Mouse (Mus musculus): ENCODE results near the gene Gm2237.
"Not testable (repeated sequence)": the region's sequence is repeated elsewhere in the genome, so short reads cannot be mapped to it uniquely, and the experiment has no call there.

The Gm2237 gene

GRCm38 (mm10) chr14:19584804-19585667 lies at the start of gene Gm2237:
Gene Gm2237 (minus strand): TSS chr14:19585135.
- not testable (repeated sequence) for DNase-seq (ENCODE audit: extremely low read depth, low read depth)

- not testable (repeated sequence) for DNase-seq (ENCODE audit: extremely low read depth, low read depth)
These were observed 17.5 kb upstream of the Gm2237 start, which contains the start of gene Gm5458 for GRCm38 (mm10) chr14:19602481-19602880. Gene Gm5458 (minus strand): TSS chr14:19602581.

- not testable (repeated sequence) for DNase-seq (ENCODE audit: extremely low read depth, low read depth)
These were observed 35.1 kb downstream of the Gm2237 start, which contains the start of gene Gm2244 for GRCm38 (mm10) chr14:19549863-19550262. Gene Gm2244 (minus strand): TSS chr14:19549963.

All from MEL-GATA-1-ER (cell line).